In the genomic region with DNA sequence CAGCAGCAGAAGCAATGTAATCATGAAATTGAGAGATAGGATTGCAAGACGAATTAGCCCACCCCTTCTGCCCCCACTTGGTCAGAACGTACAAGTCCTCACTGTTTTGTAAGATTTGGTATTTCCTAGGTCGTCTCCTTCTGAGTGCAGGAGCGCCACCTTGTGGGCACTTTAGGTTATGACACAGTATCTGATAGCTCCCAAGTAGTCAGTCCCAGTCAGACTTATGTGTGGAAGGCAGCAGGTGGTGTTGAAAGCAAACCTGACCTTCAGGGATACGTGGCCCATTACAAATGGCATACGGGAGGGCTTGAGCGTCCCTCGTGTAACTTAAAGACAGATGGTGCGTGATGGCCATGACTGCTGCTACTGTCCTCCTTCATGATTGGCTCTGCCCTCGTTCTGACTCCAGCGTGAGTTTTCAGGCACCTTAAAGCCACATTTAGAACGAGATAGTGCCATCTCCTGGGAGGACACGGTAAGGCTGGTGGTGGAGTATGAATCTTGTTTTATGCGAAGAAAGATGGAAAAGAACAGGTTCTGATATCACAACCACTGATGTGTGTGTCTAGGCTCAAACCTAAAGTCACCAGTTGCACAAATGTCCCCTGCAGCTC, we compare ENCODE assay signal across 8 mouse cellular contexts. TPM values are rescaled to one million over a fixed set of nuclear protein-coding genes. Genes with fewer than 3 reads are reported as not detected.
DNase-seq lines count a peak whose midpoint lies in the region; ATAC-seq and TF ChIP-seq lines count a peak whose summit lies in the region.

No protein-coding gene starts in this region.

- no peaks in the 10 kb centered on the region; the same call in 1 of the 2 replicates for H3K4me1 ChIP-seq in cortical plate, adult 2 months (ENCODE audit: control insufficient read depth, insufficient read depth, low read length)

- TF ChIP-seq POLR2A in cortical plate, adult 2 months (IDR thresholded peaks at IDR 0.05; ENCODE audit: extremely low read depth, insufficient read depth, low read length): no peak

- peak; percentile 74 for ATAC-seq in activated CD4-positive, CD25-positive, alpha-beta regulatory T cell, adult 4 months
- ATAC-seq in megakaryocyte, adult 5-6 weeks (ENCODE audit: poor library complexity, severe bottlenecking): peak; percentile 86

- TF ChIP-seq CTCF in cortical plate, adult 2 months (IDR thresholded peaks at IDR 0.05; ENCODE audit: extremely low read depth, insufficient read depth, low read length): peak; percentile 86
- peak; percentile 91 for TF ChIP-seq CTCF in left cerebral cortex, adult 2 months (IDR thresholded peaks at IDR 0.05)

- no peak overlapping the region for H3K4me3 ChIP-seq in cortical plate, adult 2 months (ENCODE audit: insufficient read depth, low read length)
- no peak overlapping the region for H3K4me3 ChIP-seq in left cerebral cortex, adult 2 months

- DNase-seq in gastrocnemius, postnatal 10 days: peak; percentile 84
- peak; percentile 83 for DNase-seq in hindlimb bud, embryonic 11.5 days (ENCODE audit: extremely low spot score, low read depth, low spot score)
- DNase-seq in left cerebral cortex, adult 2 months (ENCODE audit: extremely low spot score in 1 of 2, low spot score in 2 of 2): peak; percentile 86 to 87
- DNase-seq in right cerebral cortex, adult 18-20 months: peak; percentile 89
- peak; percentile 49 for DNase-seq in urinary bladder, adult 2 months (ENCODE audit: low spot score)

- intact Hi-C loops in left cerebral cortex, adult 2 months (cut with DNase I): loop anchor here (2.0 to 10.0 kb wide), 5 partner anchors 134 to 1030 kb away; a partner anchor contains a TSS

- H3K27ac ChIP-seq in cortical plate, adult 2 months (ENCODE audit: insufficient read depth, low read length): no peak overlapping the region
- no peak overlapping the region for H3K27ac ChIP-seq in left cerebral cortex, adult 2 months

RNA-seq across cellular contexts. Expression of a gene that starts 58.5 kb away (rescaled TPM):
- polyA plus RNA-seq in activated CD4-positive, CD25-positive, alpha-beta regulatory T cell, adult 4 months (2017; shearing (Covaris generic)): 10 to 100 TPM; 73.1 to 86.4 TPM
- polyA plus RNA-seq in cortical plate, adult 2 months (2012; rRNA removed): 26.9 and 31.0 TPM in 2 replicates
- total RNA-seq in gastrocnemius, postnatal 10 days (2021): 10 to 100 TPM; 12.2 to 14.2 TPM
- total RNA-seq in left cerebral cortex, adult 2 months (2021): 100 to 1,000 TPM; 102 to 110 TPM
- 40.6 and 41.9 TPM in 2 replicates for total RNA-seq in megakaryocyte, adult 5-6 weeks (2015)
- 50.0 and 61.9 TPM in 2 replicates for total RNA-seq in megakaryocyte, adult 5-6 weeks (2017)
- 10.7 and 12.2 TPM in 2 replicates for polyA plus RNA-seq in urinary bladder, adult 2 months (2012; rRNA removed)
